Mouse (Mus musculus) ES-E14 (cell line): Measurements from ENCODE around the gene Naxd. TPM values are rescaled to one million over a fixed set of nuclear protein-coding genes. Genes with fewer than 3 reads are reported as not detected.
"Not testable (repeated sequence)": the region's sequence is repeated elsewhere in the genome, so short reads cannot be mapped to it uniquely, and the experiment has no call there.

Source experiments
- DNase-seq: peaks from one replicate; pipeline ENCODE4 v3.0.0-alpha.2; 2013; ENCODE audit warnings: low read depth, low spot score
- H3K27ac ChIP-seq: 2 replicates; pipeline ENCODE4 v1.5.1; 2012; ENCODE audit warnings: low read depth, mild to moderate bottlenecking, low read length, moderate library complexity, mixed read lengths; ENCODE audit not compliant: poor library complexity, insufficient read depth, severe bottlenecking
- H3K36me3 ChIP-seq: 2 replicates; pipeline ENCODE4 v1.6.1; 2012; ENCODE audit warnings: mild to moderate bottlenecking, low read length, moderate library complexity, mixed read lengths; ENCODE audit not compliant: control insufficient read depth, poor library complexity, insufficient read depth, severe bottlenecking
- H3K4me1 ChIP-seq, 2 experiments: fragments of 150-350 bp in 1 of 2; sonication (generic) in 1 of 2; 2 replicates each; pipeline ENCODE4 v1.6.1; 2012; ENCODE audit warnings: low read length in 2 of 2, mild to moderate bottlenecking in 1 of 2, mixed read lengths in 1 of 2; ENCODE audit not compliant: control insufficient read depth in 2 of 2, insufficient read depth in 2 of 2, poor library complexity in 1 of 2
- H3K4me3 ChIP-seq, 2 experiments: fragments of 150-350 bp in 1 of 2; sonication (generic) in 1 of 2; 2 replicates each; pipeline ENCODE4 v1.5.1; 2012; ENCODE audit warnings: low read length in 2 of 2, low read depth in 1 of 2, mild to moderate bottlenecking in 1 of 2, mixed read lengths in 1 of 2; ENCODE audit not compliant: insufficient read depth in 1 of 2, poor library complexity in 1 of 2, severe bottlenecking in 1 of 2
- H3K9ac ChIP-seq: 2 replicates; pipeline ENCODE4 v1.6.1; 2012; ENCODE audit warnings: low read depth, mild to moderate bottlenecking, low read length, mixed read lengths; ENCODE audit not compliant: poor library complexity, insufficient read depth, severe bottlenecking
- H3K9me3 ChIP-seq: fragments of 150-350 bp; sonication (generic); 2 replicates; pipeline ENCODE4 v1.6.1; 2012; ENCODE audit warnings: low read depth, mild to moderate bottlenecking, low read length; ENCODE audit not compliant: control insufficient read depth, insufficient read depth
- CHD2 ChIP-seq: IDR thresholded peaks from 2 replicates; pipeline ENCODE4 v1.6.1; 2014; ENCODE audit warnings: mild to moderate bottlenecking, low read depth, low read length, inconsistent platforms
- HCFC1 ChIP-seq: IDR thresholded peaks from 2 replicates; pipeline ENCODE4 v1.6.1; 2012; ENCODE audit warnings: low read length, inconsistent platforms, borderline replicate concordance; ENCODE audit not compliant: insufficient read depth
- MAFK ChIP-seq: IDR thresholded peaks from 2 replicates; pipeline ENCODE4 v1.6.1; 2014; ENCODE audit warnings: mild to moderate bottlenecking, low read depth, low read length, inconsistent platforms; ENCODE audit not compliant: insufficient read depth
- ZC3H11A ChIP-seq: IDR thresholded peaks from 2 replicates; pipeline ENCODE4 v1.6.1; 2012; ENCODE audit warnings: low read depth, mild to moderate bottlenecking, inconsistent platforms, low read length, borderline replicate concordance
- ZNF384 ChIP-seq: IDR thresholded peaks from 2 replicates; pipeline ENCODE4 v1.6.1; 2012; ENCODE audit warnings: low read depth, low read length, inconsistent platforms
- in situ Hi-C, 2 experiments: fragments of 600-800 bp; cut with MboI; formaldehyde crosslinking; loops; one replicate each; pipeline ENCODE4 v1.15.1; 2025; ENCODE audit warnings: low sequenced_read_pairs in 2 of 2, inconsistent platforms in 1 of 2; ENCODE audit not compliant: unreplicated experiment in 2 of 2
- total RNA-seq: library from RNA; depleted of rRNA; stranded (reverse); fragments of 300-350 nt; gene quantifications from 2 replicates; pipeline ENCODE4 v1.2.3, GENCODE M21; 2012

Naxd gene
- total RNA-seq, 1 experiment, result 42.7 TPM

GRCm38 (mm10) chr8:11547063-11547462, 49.8 kb downstream of the Naxd start:
- TF ChIP-seq MAFK, result no peak
- no peak for TF ChIP-seq ZNF384
- no peak for TF ChIP-seq HCFC1
- no peak for TF ChIP-seq ZC3H11A
- TF ChIP-seq CHD2, result no peak
- in situ Hi-C loops, result no loop called here
- peaks cover 5 to 17% of the 10 kb centered on the region in 2 experiments; a peak in 2 of 4 replicates for H3K4me1 ChIP-seq
- H3K9me3 ChIP-seq, result no peaks in the 10 kb centered on the region
- peaks cover 15% of the 10 kb centered on the region for H3K36me3 ChIP-seq
- H3K9ac ChIP-seq, result no peak overlapping the region; the same call in 1 of the 2 replicates
- no peak overlapping the region for H3K4me3 ChIP-seq
- H3K27ac ChIP-seq, result no peak overlapping the region
- DNase-seq, result no peak

- no peak for TF ChIP-seq HCFC1
- no peak for TF ChIP-seq CHD2
- Histone ChIP-seq H3K36me3 (peaks cover 7% of the 10 kb centered on the region), H3K4me1 (peaks cover 5 to 10% of the 10 kb centered on the region in 2 experiments; a peak in 1 of 4 replicates), H3K4me3 (peak overlapping the region; percentile 74 to 81), H3K9me3 (no peaks in the 10 kb centered on the region), H3K9ac (peak overlapping the region; percentile 49; the same call in 1 of the 2 replicates), H3K27ac (no peak overlapping the region)
- DNase-seq, result peak; percentile 67
- in situ Hi-C loops, result loop anchor here in 1 of 2 experiments (10.0 kb wide), 1 partner anchor 155 kb away; the partner anchor contains the start of gene 1700016D06Rik
Measured at GRCm38 (mm10) chr8:11549706-11550105, 52.4 kb downstream of the Naxd start.

- in situ Hi-C loops, result loop anchor here in 1 of 2 experiments (10.0 kb wide), 1 partner anchor 154 kb away; the partner anchor contains the start of gene 1700016D06Rik
- Histone ChIP-seq H3K4me1 (peaks cover 5 to 10% of the 10 kb centered on the region in 2 experiments; a peak in 1 of 4 replicates), H3K27ac (no peak within 1 kb of the TSS; the same call in 1 of the 2 replicates), H3K9me3 (no peaks in the 10 kb centered on the region), H3K36me3 (peaks cover 3% of the 10 kb centered on the region), H3K9ac (peak within 1 kb of the TSS; percentile 77), H3K4me3 (peak within 1 kb of the TSS; percentile 74 to 81)
- DNase-seq, result peak; percentile 79
- TF ChIP-seq HCFC1, result 0 out of 2 replicates have a peak, but pooled peaks have one; percentile 57
- no peak for TF ChIP-seq CHD2
- TF ChIP-seq MAFK, result no peak
Measured at GRCm38 (mm10) chr8:11550281-11550948, 53.1 kb downstream of the Naxd start, which contains the start of gene Cars2. Gene Cars2, minus strand, starts transcription at chr8:11550783.

- not testable (repeated sequence) for H3K36me3 ChIP-seq, H3K4me3 ChIP-seq, H3K9ac ChIP-seq, H3K9me3 ChIP-seq, DNase-seq, H3K27ac ChIP-seq
- peaks cover 5 to 10% of the 10 kb centered on the region in 2 experiments; a peak in 1 of 4 replicates for H3K4me1 ChIP-seq
- in situ Hi-C loops, result loop anchor here in 1 of 2 experiments (10.0 kb wide), 1 partner anchor 153 kb away; the partner anchor contains the start of gene 1700016D06Rik
Measured at GRCm38 (mm10) chr8:11551497-11551896, 54.2 kb downstream of the Naxd start.

GRCm38 (mm10) chr8:11552390-11552789, 55.1 kb downstream of the Naxd start:
- Histone ChIP-seq H3K9me3 (no peaks in the 10 kb centered on the region), H3K36me3 (no peaks in the 10 kb centered on the region; the same call in 1 of the 2 replicates), H3K9ac (no peak overlapping the region), H3K27ac (no peak overlapping the region), H3K4me3 (no peak overlapping the region), H3K4me1 (peaks cover 5 to 10% of the 10 kb centered on the region in 2 experiments; a peak in 1 of 4 replicates)
- in situ Hi-C loops, result loop anchor here in 1 of 2 experiments (10.0 kb wide), 1 partner anchor 152 kb away; the partner anchor contains the start of gene 1700016D06Rik
- TF ChIP-seq MAFK (no peak), CHD2 (no peak), ZC3H11A (no peak), ZNF384 (no peak), HCFC1 (no peak)
- DNase-seq, result no peak
